Mouse (Mus musculus): Measurements from ENCODE around the gene Acox1. TPM values are rescaled to one million over a fixed set of nuclear protein-coding genes. Genes with fewer than 3 reads are reported as not detected.

Acox1 gene
- total and polyA plus RNA-seq, 2 experiments from 2014 or later: 58.2 to 108 TPM

DNA sequence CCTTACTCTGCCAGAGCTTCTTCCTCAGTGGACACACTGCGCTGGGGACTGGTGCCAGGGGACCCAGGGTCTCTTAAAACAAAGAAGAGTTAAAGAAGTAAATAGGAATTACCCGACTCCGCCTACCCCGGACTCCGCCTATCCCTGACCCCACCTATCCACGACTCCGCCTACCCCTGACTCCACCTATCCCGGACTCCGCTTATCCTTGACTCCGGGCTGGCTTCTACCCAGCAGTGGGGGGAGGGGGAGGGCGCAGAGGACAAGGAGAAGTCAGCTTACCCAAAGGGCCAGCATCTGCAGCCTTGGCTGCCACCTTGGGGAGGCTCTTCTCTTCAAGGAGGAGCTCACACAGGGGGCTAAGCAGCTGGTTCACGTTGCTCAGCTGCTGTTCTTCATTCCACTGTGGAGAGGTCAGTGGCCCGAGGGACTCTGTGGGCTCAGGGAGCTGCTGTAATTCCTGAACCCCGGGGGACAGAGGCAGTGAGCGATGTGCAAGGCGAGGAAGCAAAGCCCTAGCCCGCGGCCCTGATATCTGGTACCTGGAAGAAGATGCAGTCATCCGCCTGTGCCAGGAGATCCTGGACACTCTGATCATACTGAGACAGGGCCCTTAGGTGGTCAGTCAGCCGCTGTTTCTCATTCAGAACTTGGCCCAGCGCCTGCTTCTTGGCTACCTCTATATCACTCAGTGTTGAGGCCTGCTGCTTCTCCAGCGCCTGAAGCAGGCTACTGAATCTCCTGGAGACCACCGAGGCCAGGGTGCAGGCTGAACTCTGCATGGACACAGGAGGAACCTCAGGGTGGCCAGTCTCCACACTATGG is 71.5 kb downstream of the Acox1 start, which contains the start of gene Trim47:
TSS of gene Trim47 (minus strand) at position 55 of the 825 bp plus-strand sequence.
- no peak for TF ChIP-seq CTCF (IDR thresholded peaks at IDR 0.05; ENCODE audit: low read depth)
- WGBS: 28% methylated on average over 23 of the region's 23 CpGs
- H3K9me3 ChIP-seq (ENCODE audit: low read length): no peaks in the 10 kb centered on the region
- no peaks in the 10 kb centered on the region for H3K27me3 ChIP-seq (ENCODE audit: insufficient read depth, low read length)
- peaks cover 5% of the 10 kb centered on the region; the same call in 1 of the 2 replicates for H3K36me3 ChIP-seq (ENCODE audit: insufficient read depth)
- H3K4me2 ChIP-seq (ENCODE audit: low read depth): no peak within 1 kb of the TSS
- H3K4me1 ChIP-seq (ENCODE audit: insufficient read depth): 0 out of 2 replicates have a peak, but pooled peaks cover 4% of the 10 kb centered on the region
- no peak within 1 kb of the TSS for H3K4me3 ChIP-seq (ENCODE audit: low read depth, low read length)
- no peak within 1 kb of the TSS for H3K27ac ChIP-seq (ENCODE audit: low read depth, low read length)
- ATAC-seq: no peak
- DNase-seq: no peak
- no peak within 1 kb of the TSS for H3K9ac ChIP-seq

DNA sequence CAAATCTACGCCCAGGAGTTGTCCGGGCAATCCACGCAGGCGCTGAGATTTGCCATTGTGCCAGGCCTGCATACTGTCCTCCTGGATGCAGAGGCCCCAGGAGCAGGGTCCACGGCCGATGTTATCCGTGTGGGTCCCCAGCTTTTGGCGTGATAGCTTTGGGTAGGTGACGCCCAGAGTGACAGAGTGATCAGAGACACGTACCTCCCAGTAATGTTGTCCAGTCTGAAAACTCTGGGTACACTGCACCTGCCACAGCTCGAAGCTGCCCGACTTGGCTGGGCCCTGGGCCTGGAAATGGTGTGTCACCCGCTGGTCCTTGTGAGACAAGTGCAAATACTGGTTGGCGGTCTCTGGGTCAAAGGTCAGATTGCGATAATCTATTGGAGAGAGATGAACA is 72.6 kb downstream of the Acox1 start:
- no peak overlapping the region for H3K27ac ChIP-seq (ENCODE audit: low read depth, low read length)
- no peak overlapping the region for H3K4me2 ChIP-seq (ENCODE audit: low read depth)
- no peak overlapping the region for H3K9ac ChIP-seq
- 0 out of 2 replicates have a peak, but pooled peaks cover 4% of the 10 kb centered on the region for H3K4me1 ChIP-seq (ENCODE audit: insufficient read depth)
- no peak for DNase-seq
- H3K9me3 ChIP-seq (ENCODE audit: low read length): no peaks in the 10 kb centered on the region
- no peak for TF ChIP-seq CTCF (IDR thresholded peaks at IDR 0.05; ENCODE audit: low read depth)
- no peaks in the 10 kb centered on the region for H3K27me3 ChIP-seq (ENCODE audit: insufficient read depth, low read length)
- H3K36me3 ChIP-seq (ENCODE audit: insufficient read depth): peaks cover 5% of the 10 kb centered on the region; the same call in 1 of the 2 replicates
- no peak overlapping the region for H3K4me3 ChIP-seq (ENCODE audit: low read depth, low read length)
- no peak for ATAC-seq
- 95% methylated on average over 15 of the region's 15 CpGs for WGBS

Other genes starting within 250 kb of the Acox1 start
- gene Itgb4, start 224.3 kb downstream of the Acox1 start, total RNA-seq (2014; rRNA removed): 0.46 and 1.1 TPM in 2 replicates
- 0.93 and 1.3 TPM in 2 replicates for gene Itgb4, start 224.3 kb downstream of the Acox1 start, polyA plus RNA-seq (2015; fragmentation: Nextera tagmentation; extraction: Ambion mirVana)
- 42.6 and 52.2 TPM in 2 replicates for gene Galk1, start 186.3 kb downstream of the Acox1 start, total RNA-seq (2014; rRNA removed)
- 61.1 and 66.4 TPM in 2 replicates for gene Galk1, start 186.3 kb downstream of the Acox1 start, polyA plus RNA-seq (2015; fragmentation: Nextera tagmentation; extraction: Ambion mirVana)
- 730 and 936 TPM in 2 replicates for gene H3f3b, start 171.1 kb downstream of the Acox1 start, total RNA-seq (2014; rRNA removed)
- gene H3f3b, start 171.1 kb downstream of the Acox1 start, polyA plus RNA-seq (2015; fragmentation: Nextera tagmentation; extraction: Ambion mirVana): 2,422 and 2,718 TPM in 2 replicates
- 38.9 and 43.8 TPM in 2 replicates for gene Unk, start 168.7 kb downstream of the Acox1 start, total RNA-seq (2014; rRNA removed)
- gene Unk, start 168.7 kb downstream of the Acox1 start, polyA plus RNA-seq (2015; fragmentation: Nextera tagmentation; extraction: Ambion mirVana): 18.7 and 22.5 TPM in 2 replicates
- gene Unc13d, start 121.1 kb downstream of the Acox1 start, total RNA-seq (2014; rRNA removed): 0.46 and 0.86 TPM in 2 replicates
- gene Unc13d, start 121.1 kb downstream of the Acox1 start, polyA plus RNA-seq (2015; fragmentation: Nextera tagmentation; extraction: Ambion mirVana): 0.29 and 0.58 TPM in 2 replicates
- 94.7 and 130 TPM in 2 replicates for gene Wbp2, start 112.0 kb downstream of the Acox1 start, total RNA-seq (2014; rRNA removed)
- 281 and 287 TPM in 2 replicates for gene Wbp2, start 112.0 kb downstream of the Acox1 start, polyA plus RNA-seq (2015; fragmentation: Nextera tagmentation; extraction: Ambion mirVana)
- gene Trim47, start 71.8 kb downstream of the Acox1 start, total RNA-seq (2014; rRNA removed): 10.5 and 13.0 TPM in 2 replicates
- gene Trim47, start 71.8 kb downstream of the Acox1 start, polyA plus RNA-seq (2015; fragmentation: Nextera tagmentation; extraction: Ambion mirVana): 6.6 and 7.8 TPM in 2 replicates
- gene Trim65, start 67.9 kb downstream of the Acox1 start, total RNA-seq (2014; rRNA removed): 4.2 and 5.0 TPM in 2 replicates
- gene Trim65, start 67.9 kb downstream of the Acox1 start, polyA plus RNA-seq (2015; fragmentation: Nextera tagmentation; extraction: Ambion mirVana): 1.2 and 1.9 TPM in 2 replicates
- gene Mrpl38, start 60.2 kb downstream of the Acox1 start, total RNA-seq (2014; rRNA removed): 56.7 and 67.8 TPM in 2 replicates
- 60.7 and 63.6 TPM in 2 replicates for gene Mrpl38, start 60.2 kb downstream of the Acox1 start, polyA plus RNA-seq (2015; fragmentation: Nextera tagmentation; extraction: Ambion mirVana)
- 97.9 and 108 TPM in 2 replicates for gene Fbf1, start 30.9 kb downstream of the Acox1 start, total RNA-seq (2014; rRNA removed)
- 23.2 and 38.2 TPM in 2 replicates for gene Fbf1, start 30.9 kb downstream of the Acox1 start, polyA plus RNA-seq (2015; fragmentation: Nextera tagmentation; extraction: Ambion mirVana)
- gene Ten1, start 190 bp downstream of the Acox1 start, total RNA-seq (2014; rRNA removed): 62.8 and 65.6 TPM in 2 replicates
- 92.8 and 104 TPM in 2 replicates for gene Ten1, start 190 bp downstream of the Acox1 start, polyA plus RNA-seq (2015; fragmentation: Nextera tagmentation; extraction: Ambion mirVana)
- gene Evpl, start 39.0 kb upstream of the Acox1 start, total RNA-seq (2014; rRNA removed): 1.5 and 2.3 TPM in 2 replicates
- 0.49 and 1.1 TPM in 2 replicates for gene Evpl, start 39.0 kb upstream of the Acox1 start, polyA plus RNA-seq (2015; fragmentation: Nextera tagmentation; extraction: Ambion mirVana)
- gene Srp68, start 75.2 kb upstream of the Acox1 start, total RNA-seq (2014; rRNA removed): 18.5 and 24.5 TPM in 2 replicates
- gene Srp68, start 75.2 kb upstream of the Acox1 start, polyA plus RNA-seq (2015; fragmentation: Nextera tagmentation; extraction: Ambion mirVana): 42.4 and 51.3 TPM in 2 replicates
- gene Galr2, start 81.9 kb upstream of the Acox1 start, total RNA-seq (2014; rRNA removed): not detected in 2 replicates
- 0.20 and 0.36 TPM in 2 replicates for gene Galr2, start 81.9 kb upstream of the Acox1 start, polyA plus RNA-seq (2015; fragmentation: Nextera tagmentation; extraction: Ambion mirVana)
- 91.9 and 103 TPM in 2 replicates for gene Exoc7, start 108.2 kb upstream of the Acox1 start, total RNA-seq (2014; rRNA removed)
- 133 and 144 TPM in 2 replicates for gene Exoc7, start 108.2 kb upstream of the Acox1 start, polyA plus RNA-seq (2015; fragmentation: Nextera tagmentation; extraction: Ambion mirVana)
- 24.8 and 37.6 TPM in 2 replicates for gene Foxj1, start 136.4 kb upstream of the Acox1 start, total RNA-seq (2014; rRNA removed)
- gene Foxj1, start 136.4 kb upstream of the Acox1 start, polyA plus RNA-seq (2015; fragmentation: Nextera tagmentation; extraction: Ambion mirVana): 15.7 and 19.9 TPM in 2 replicates
- gene Rnf157, start 214.0 kb upstream of the Acox1 start, total RNA-seq (2014; rRNA removed): 92.7 and 105 TPM in 2 replicates
- 47.3 and 56.7 TPM in 2 replicates for gene Rnf157, start 214.0 kb upstream of the Acox1 start, polyA plus RNA-seq (2015; fragmentation: Nextera tagmentation; extraction: Ambion mirVana)
- gene Ubald2, start 235.0 kb upstream of the Acox1 start, total RNA-seq (2014; rRNA removed): 88.0 and 127 TPM in 2 replicates
- 50.6 and 68.5 TPM in 2 replicates for gene Ubald2, start 235.0 kb upstream of the Acox1 start, polyA plus RNA-seq (2015; fragmentation: Nextera tagmentation; extraction: Ambion mirVana)